Mouse (Mus musculus) limb, embryonic 12.5 days (tissue): ENCODE measurements around the gene Colgalt2. TPM values are rescaled to one million over a fixed set of nuclear protein-coding genes. Genes with fewer than 3 reads are reported as not detected.

Experiments used
- ATAC-seq: fragments of 200-750 bp; cut with Nextera tagmentation; 2 replicates; pipeline ENCODE4 v1.8.0; 2017; ENCODE audit warnings: low read depth, moderate TSS enrichment; ENCODE audit not compliant: insufficient number of reproducible peaks, insufficient read depth, low FRiP score, low TSS enrichment
- H3K27ac ChIP-seq: fragments of 300-500 bp; sonication (generic); 2 replicates; pipeline ENCODE4 v1.5.1; 2016; ENCODE audit warnings: mild to moderate bottlenecking, moderate library complexity
- H3K27me3 ChIP-seq: fragments of 300-500 bp; sonication (generic); 2 replicates; pipeline ENCODE4 v1.6.1; 2016; ENCODE audit warnings: mild to moderate bottlenecking, moderate library complexity
- H3K36me3 ChIP-seq: fragments of 300-500 bp; sonication (generic); 2 replicates; pipeline ENCODE4 v1.6.1; 2016; ENCODE audit warnings: mild to moderate bottlenecking, moderate library complexity
- H3K4me1 ChIP-seq: fragments of 300-500 bp; sonication (generic); replicated peaks from 2 replicates; pipeline ENCODE4 v1.6.1; 2016
- H3K4me2 ChIP-seq: fragments of 300-500 bp; sonication (generic); 2 replicates; pipeline ENCODE4 v1.6.1; 2016; ENCODE audit warnings: mild to moderate bottlenecking, moderate library complexity
- H3K4me3 ChIP-seq: fragments of 300-500 bp; sonication (generic); replicated peaks from 2 replicates; pipeline ENCODE4 v1.5.1; 2016; ENCODE audit warnings: mild to moderate bottlenecking
- H3K9ac ChIP-seq: fragments of 300-500 bp; sonication (generic); replicated peaks from 2 replicates; pipeline ENCODE4 v1.6.1; 2016; ENCODE audit warnings: mild to moderate bottlenecking, moderate library complexity
- H3K9me3 ChIP-seq: fragments of 300-500 bp; sonication (generic); 2 replicates; pipeline ENCODE4 v1.6.1; 2016; ENCODE audit warnings: mild to moderate bottlenecking, moderate library complexity
- WGBS: fragments of 180-500 bp; shearing (Covaris S2); methylation state at CpG from one replicate; pipeline ENCODE4 v1.1.7; 2016; 5-methylcytosine and 5-hydroxymethylcytosine counted together
- polyA plus RNA-seq: library from polyadenylated mRNA; unstranded; fragments of >200 nt; fragmentation: Nextera tagmentation; extraction: Ambion mirVana; gene quantifications from 2 replicates; pipeline ENCODE4 v1.2.1, GENCODE M21; 2016

Gene Colgalt2
- polyA plus RNA-seq, 1 experiment from 2014 or later: 3.3 TPM

DNA sequence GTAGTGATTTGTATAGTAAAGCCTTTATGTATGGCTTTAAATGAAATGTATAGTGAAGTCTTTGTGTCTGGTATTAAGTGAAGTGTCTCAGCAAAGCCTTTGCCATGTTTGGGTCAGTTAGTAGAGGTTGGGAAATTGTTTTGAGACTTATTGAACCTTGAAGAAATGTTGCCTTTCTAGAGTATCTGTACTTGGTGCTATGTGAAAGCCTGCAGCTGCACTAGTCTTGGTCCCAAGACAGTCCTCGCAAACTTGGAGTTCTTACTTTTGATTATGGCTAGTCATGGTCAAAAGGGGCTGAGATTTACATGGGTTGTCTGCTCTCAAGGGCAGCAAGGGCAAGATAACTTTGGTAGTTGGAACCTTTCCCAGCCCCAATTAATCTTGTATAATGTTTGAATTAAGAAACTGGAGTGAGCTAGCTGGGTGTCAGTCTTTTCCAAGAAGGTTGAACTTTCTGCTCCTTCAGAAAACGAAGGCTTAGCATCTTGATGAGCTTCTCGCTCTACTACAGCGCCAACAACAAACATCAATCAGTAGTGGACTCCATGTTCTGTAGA, 4.6 kb upstream of the Colgalt2 start:
- WGBS: 88% methylated on average over 4 of the region's 4 CpGs
- 0 out of 2 replicates have a peak, but pooled peaks cover 5% of the 10 kb centered on the region for H3K9me3 ChIP-seq
- no peak overlapping the region for H3K4me2 ChIP-seq
- H3K9ac ChIP-seq: no peak overlapping the region
- ATAC-seq: no peak
- H3K4me3 ChIP-seq: no peak overlapping the region
- peaks cover 14% of the 10 kb centered on the region for H3K27me3 ChIP-seq
- no peaks in the 10 kb centered on the region for H3K36me3 ChIP-seq
- no peak overlapping the region for H3K27ac ChIP-seq
- H3K4me1 ChIP-seq: no peaks in the 10 kb centered on the region

- 46% methylated on average over 1 of the region's 1 CpGs for WGBS
- Histone ChIP-seq H3K27ac (no peak overlapping the region), H3K9ac (no peak overlapping the region), H3K9me3 (0 out of 2 replicates have a peak, but pooled peaks cover 5% of the 10 kb centered on the region), H3K36me3 (no peaks in the 10 kb centered on the region), H3K4me1 (peaks cover 15% of the 10 kb centered on the region), H3K4me3 (no peak overlapping the region), H3K27me3 (peaks cover 30% of the 10 kb centered on the region), H3K4me2 (no peak overlapping the region)
- no peak for ATAC-seq
Measured at GRCm38 (mm10) chr1:152398708-152399107, 922 bp upstream of the Colgalt2 start.

DNA sequence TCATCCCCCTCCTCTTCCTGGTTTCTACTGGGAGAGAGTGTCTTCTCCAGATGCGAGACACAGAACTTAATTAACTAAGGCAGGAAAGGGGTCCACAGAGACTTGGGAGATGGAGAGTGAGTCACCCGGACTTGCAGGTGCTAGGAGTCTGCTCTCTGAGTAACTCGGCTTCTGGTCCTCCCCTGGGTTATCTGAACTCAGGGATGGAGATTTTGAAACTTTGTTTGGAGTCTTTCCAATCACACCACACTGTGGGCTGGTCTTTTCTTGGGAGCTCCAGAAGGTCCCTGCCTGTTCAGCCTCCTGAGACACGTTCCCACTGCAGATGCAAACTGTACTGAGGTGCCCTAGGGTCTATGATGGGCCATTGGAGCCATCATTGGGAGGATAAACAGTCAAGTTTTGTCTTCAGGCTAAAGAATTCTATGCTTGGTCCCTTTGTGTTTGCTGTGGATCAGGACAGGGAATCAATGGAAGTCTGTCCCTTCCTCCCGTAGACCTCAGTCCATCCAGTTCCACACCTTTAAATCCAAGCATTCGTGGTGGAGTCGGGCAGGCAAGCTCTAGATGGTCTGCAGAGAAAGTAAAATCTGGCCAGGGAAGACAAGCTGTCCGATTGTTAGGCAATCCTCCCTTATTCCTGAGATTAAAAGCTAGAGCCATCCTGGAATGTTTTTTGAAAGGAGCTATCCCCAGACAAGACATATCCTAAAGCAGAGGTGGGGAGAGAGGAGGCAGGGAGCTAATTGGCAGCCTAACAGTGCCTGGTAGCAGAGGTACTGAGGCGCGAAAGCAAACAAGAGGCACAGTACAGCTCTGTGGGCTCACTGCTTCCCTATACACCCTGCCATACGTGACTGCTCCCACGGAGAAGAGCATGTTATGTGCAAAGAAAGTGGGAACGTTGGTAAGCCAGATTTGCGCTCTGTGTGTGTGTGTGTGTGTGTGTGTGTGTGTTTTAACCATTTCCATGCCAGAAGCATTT, 1.2 kb downstream of the Colgalt2 start:
- peak; percentile 64; the same call in 1 of the 2 replicates for ATAC-seq
- H3K4me2 ChIP-seq: peak overlapping the region; percentile 94
- peak overlapping the region; percentile 66 for H3K4me3 ChIP-seq
- no peaks in the 10 kb centered on the region for H3K36me3 ChIP-seq
- H3K27ac ChIP-seq: no peak overlapping the region
- H3K9me3 ChIP-seq: no peaks in the 10 kb centered on the region
- 28% methylated on average over 14 of the region's 14 CpGs for WGBS
- peaks cover 15% of the 10 kb centered on the region for H3K4me1 ChIP-seq
- H3K9ac ChIP-seq: peak overlapping the region; percentile 72
- peaks cover 30% of the 10 kb centered on the region for H3K27me3 ChIP-seq

- peak overlapping the region; percentile 47 for H3K27ac ChIP-seq
- H3K36me3 ChIP-seq: no peaks in the 10 kb centered on the region
- H3K4me1 ChIP-seq: peaks cover 8% of the 10 kb centered on the region
- 36% methylated on average over 22 of the region's 22 CpGs for WGBS
- peaks cover 4% of the 10 kb centered on the region; the same call in 1 of the 2 replicates for H3K9me3 ChIP-seq
- no peak overlapping the region; the same call in 1 of the 2 replicates for H3K9ac ChIP-seq
- H3K4me2 ChIP-seq: peak overlapping the region; percentile 41
- 0 out of 2 replicates have a peak overlapping the region, but pooled peaks have one; percentile 11 for H3K4me3 ChIP-seq
- no peaks in the 10 kb centered on the region for H3K27me3 ChIP-seq
- peak; percentile 66; the same call in 1 of the 2 replicates for ATAC-seq
Measured at GRCm38 (mm10) chr1:152407021-152407946, 7.7 kb downstream of the Colgalt2 start.

- no peak overlapping the region for H3K4me3 ChIP-seq
- no peak overlapping the region for H3K27ac ChIP-seq
- no peak for ATAC-seq
- WGBS: 77% methylated on average over 4 of the region's 4 CpGs
- H3K9me3 ChIP-seq: peaks cover 6% of the 10 kb centered on the region; the same call in 1 of the 2 replicates
- H3K4me2 ChIP-seq: no peak overlapping the region
- no peaks in the 10 kb centered on the region for H3K27me3 ChIP-seq
- H3K9ac ChIP-seq: no peak overlapping the region
- H3K36me3 ChIP-seq: no peaks in the 10 kb centered on the region
- H3K4me1 ChIP-seq: peaks cover 9% of the 10 kb centered on the region
Measured at GRCm38 (mm10) chr1:152409356-152409755, 9.7 kb downstream of the Colgalt2 start.

GRCm38 (mm10) chr1:152410657-152411056, 11.0 kb downstream of the Colgalt2 start:
- Histone ChIP-seq H3K4me1 (peaks cover 11% of the 10 kb centered on the region), H3K4me3 (no peak overlapping the region), H3K9me3 (peaks cover 6% of the 10 kb centered on the region; the same call in 1 of the 2 replicates), H3K27me3 (no peaks in the 10 kb centered on the region), H3K27ac (no peak overlapping the region), H3K36me3 (no peaks in the 10 kb centered on the region), H3K4me2 (no peak overlapping the region), H3K9ac (no peak overlapping the region)
- 89% methylated on average over 3 of the region's 3 CpGs for WGBS
- ATAC-seq: no peak

DNA sequence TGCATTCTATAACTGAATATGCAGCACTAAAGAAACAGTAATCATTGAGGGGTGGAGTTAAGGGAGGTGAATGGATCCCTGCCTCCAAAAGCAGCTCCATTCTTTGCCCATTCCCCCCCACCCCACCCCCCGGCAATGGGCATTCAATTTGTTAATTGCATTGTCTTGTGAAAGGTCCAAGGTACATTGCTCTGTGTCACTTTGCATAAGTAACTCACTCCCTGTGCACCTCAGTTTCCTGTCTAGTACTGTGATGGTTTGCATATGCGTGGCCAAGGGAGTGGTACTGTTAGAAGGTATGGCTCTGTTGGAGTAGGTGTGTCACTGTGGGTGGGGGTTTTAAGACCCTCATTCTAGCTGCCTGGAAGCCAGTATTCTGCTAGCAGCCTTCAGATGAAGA, 13.5 kb downstream of the Colgalt2 start:
- Histone ChIP-seq H3K9ac (no peak overlapping the region), H3K27ac (no peak overlapping the region), H3K4me1 (peaks cover 7% of the 10 kb centered on the region), H3K36me3 (no peaks in the 10 kb centered on the region), H3K27me3 (no peaks in the 10 kb centered on the region), H3K4me2 (no peak overlapping the region), H3K9me3 (peaks cover 6% of the 10 kb centered on the region; the same call in 1 of the 2 replicates), H3K4me3 (no peak overlapping the region)
- no peak for ATAC-seq
- 92% methylated on average over 2 of the region's 2 CpGs for WGBS

- no peak for ATAC-seq
- WGBS: 53% methylated on average over 1 of the region's 1 CpGs
- Histone ChIP-seq H3K9me3 (peaks cover 6% of the 10 kb centered on the region; the same call in 1 of the 2 replicates), H3K27me3 (no peaks in the 10 kb centered on the region), H3K9ac (no peak overlapping the region), H3K4me1 (peaks cover 7% of the 10 kb centered on the region), H3K36me3 (no peaks in the 10 kb centered on the region), H3K4me2 (no peak overlapping the region), H3K27ac (no peak overlapping the region), H3K4me3 (no peak overlapping the region)
Measured at GRCm38 (mm10) chr1:152413961-152414360, 14.3 kb downstream of the Colgalt2 start.

DNA sequence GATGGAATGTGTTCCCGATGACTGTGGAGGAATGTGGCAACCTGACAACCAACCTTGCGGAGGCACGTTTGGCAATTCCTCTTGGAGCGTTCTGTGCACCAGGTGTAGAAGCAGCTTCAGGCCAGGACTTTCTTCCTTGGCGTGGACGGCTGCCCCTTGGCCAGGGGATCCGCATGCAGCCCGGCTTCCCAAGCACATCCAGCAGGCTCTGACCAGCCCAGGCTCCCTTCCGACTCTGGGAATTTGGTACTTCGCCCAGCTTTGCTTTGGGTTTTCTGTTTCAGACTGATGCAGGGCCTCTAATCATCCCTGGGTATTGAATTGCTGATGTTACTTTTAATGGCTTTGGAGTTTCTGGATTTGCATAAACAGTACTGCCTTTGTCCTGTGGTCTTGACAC, 14.8 kb downstream of the Colgalt2 start:
- no peak overlapping the region for H3K9ac ChIP-seq
- no peak for ATAC-seq
- H3K4me3 ChIP-seq: no peak overlapping the region
- peaks cover 6% of the 10 kb centered on the region; the same call in 1 of the 2 replicates for H3K9me3 ChIP-seq
- no peaks in the 10 kb centered on the region for H3K27me3 ChIP-seq
- H3K36me3 ChIP-seq: no peaks in the 10 kb centered on the region
- no peak overlapping the region for H3K27ac ChIP-seq
- H3K4me1 ChIP-seq: peaks cover 7% of the 10 kb centered on the region
- WGBS: 79% methylated on average over 10 of the region's 10 CpGs
- no peak overlapping the region for H3K4me2 ChIP-seq

GRCm38 (mm10) chr1:152416306-152416904, 16.8 kb downstream of the Colgalt2 start:
- H3K4me2 ChIP-seq: no peak overlapping the region
- no peak overlapping the region for H3K9ac ChIP-seq
- peaks cover 6% of the 10 kb centered on the region; the same call in 1 of the 2 replicates for H3K9me3 ChIP-seq
- 63% methylated on average over 13 of the region's 13 CpGs for WGBS
- no peak overlapping the region for H3K27ac ChIP-seq
- no peak for ATAC-seq
- peaks cover 11% of the 10 kb centered on the region for H3K4me1 ChIP-seq
- no peak overlapping the region for H3K4me3 ChIP-seq
- H3K36me3 ChIP-seq: no peaks in the 10 kb centered on the region
- H3K27me3 ChIP-seq: no peaks in the 10 kb centered on the region
